Mouse (Mus musculus) cerebellum, postnatal 10 days (tissue): ENCODE measurements around the gene Olfr488.
"Not testable (repeated sequence)": the region's sequence is repeated elsewhere in the genome, so short reads cannot be mapped to it uniquely, and the experiment has no call there.

Experiments
- DNase-seq, 2 experiments: peaks; one replicate each; pipeline ENCODE4 v3.0.0; 2021; ENCODE audit warnings: mixed read lengths in 2 of 2

The Olfr488 gene

DNA sequence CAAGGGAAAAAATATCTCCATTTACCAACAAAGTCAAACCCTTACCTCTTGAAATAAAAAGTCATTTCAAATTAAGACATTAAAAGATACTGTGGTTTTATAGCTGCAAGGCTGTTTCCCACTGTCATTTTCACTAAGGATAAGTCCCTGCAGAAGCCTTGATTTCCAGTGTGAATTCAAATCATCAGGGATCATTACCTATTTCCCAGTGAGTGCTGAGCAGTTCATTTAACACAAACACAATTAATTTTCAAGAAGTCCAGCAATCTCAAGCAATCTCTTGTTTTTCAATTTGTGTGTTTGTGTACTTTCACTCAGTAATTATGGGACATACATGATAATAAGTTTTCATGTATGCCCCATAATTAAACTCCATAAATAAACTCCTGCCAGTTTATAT, at the start of gene Olfr488:
Olfr488 (minus strand) TSS at position 101 of the 400 bp plus-strand sequence.
- no peak for DNase-seq

DNA sequence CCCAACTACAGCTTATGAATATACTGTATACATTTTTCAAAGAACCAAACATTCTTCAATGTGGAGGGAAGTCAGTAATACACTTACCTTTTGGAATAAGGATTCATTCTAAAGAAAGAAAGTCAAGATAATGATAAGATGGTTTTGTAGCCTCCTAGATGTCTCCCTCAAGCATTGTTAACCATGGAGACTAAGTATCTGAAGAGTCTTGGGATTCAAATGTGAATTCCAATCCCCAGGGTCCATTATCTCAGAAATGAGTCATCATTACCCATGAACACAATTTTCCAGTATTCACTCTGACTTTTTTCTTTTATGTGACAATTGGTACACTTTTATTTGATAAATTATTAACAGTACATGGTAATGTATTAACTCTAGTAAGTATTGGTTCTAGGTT, 30.7 kb upstream of the Olfr488 start, which contains the start of gene Olfr490:
Olfr490 (minus strand) TSS at position 101 of the 400 bp plus-strand sequence.
- no peak for DNase-seq

DNA sequence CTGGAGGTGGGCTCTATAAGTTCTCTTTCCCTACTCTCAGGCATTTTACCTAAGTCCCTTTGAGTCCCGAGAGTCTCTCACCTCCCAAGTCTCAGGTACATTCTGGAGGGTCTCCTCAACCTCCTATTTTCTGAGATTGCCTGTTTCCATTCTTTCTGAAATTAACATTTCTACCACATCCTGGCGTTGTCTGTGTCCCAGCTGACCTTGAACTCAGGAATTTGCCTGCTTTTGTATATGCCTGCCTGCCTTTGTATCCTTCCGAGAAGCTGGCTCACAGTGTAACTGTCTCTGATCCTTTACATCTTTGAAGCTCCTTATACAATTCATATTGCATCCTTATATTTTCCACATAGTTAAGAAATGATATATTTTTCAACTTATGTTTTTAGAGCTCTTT, 24.6 kb downstream of the Olfr488 start:
- no peak for DNase-seq

DNA sequence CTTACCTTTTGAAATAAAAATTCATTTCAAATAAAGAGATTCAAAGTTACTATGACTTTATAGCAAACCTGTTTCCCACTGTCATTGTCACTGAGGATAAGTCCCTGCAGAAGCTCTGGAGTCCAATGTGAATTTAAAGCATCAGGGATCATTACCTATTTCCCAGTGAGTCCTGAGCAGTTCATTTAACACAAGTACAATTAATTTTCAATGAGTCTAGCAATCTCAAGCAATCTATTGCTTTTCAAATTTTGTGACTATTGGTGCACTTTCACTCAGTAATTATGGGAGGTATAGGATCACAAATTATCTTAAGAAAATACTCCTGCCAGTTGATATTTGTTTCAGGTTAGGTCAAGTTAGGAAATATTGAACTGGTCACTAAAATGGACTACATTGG, 43.6 kb downstream of the Olfr488 start, which contains the start of gene Olfr487:
Olfr487 (minus strand) TSS at position 101 of the 400 bp plus-strand sequence.
- not testable (repeated sequence) for DNase-seq
